Comparison of ENCODE assay signal across 12 mouse cellular contexts in the genomic region with DNA sequence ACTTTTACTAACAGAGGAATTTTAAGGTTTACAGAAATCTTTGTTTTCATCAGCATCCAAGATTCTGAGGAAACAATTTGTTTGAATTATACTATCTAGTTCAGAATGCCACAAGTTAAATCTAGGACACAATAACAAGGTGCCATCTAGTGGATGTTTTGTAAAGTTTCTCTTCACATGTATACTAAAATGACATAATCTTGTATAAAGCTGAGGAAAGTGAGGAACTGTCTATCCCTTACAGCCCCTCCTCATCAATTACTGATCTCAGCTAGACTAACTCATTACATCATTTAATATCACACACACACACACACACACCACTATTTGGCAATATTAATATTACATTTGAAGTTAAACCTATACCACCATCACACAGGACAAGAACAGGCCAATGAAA.
DNase-seq lines count a peak whose midpoint lies in the region; ATAC-seq and TF ChIP-seq lines count a peak whose summit lies in the region.
"Had no signal": no experiment of that assay in that cellular context is flagged by ENCODE, and none has a peak within 500 bp of the region (broad histone marks: within the 10 kb centered on the region; RNA-seq: fewer than 3 reads in every experiment).

No protein-coding gene starts in this region.

- H3K9ac ChIP-seq in kidney, postnatal 0 days (ENCODE audit: low read depth, low read length): no peak overlapping the region
- no peak overlapping the region for H3K9ac ChIP-seq in midbrain, embryonic 15.5 days
- H3K9ac ChIP-seq: embryonic facial prominence, embryonic 15.5 days; heart, embryonic 15.5 days; stomach, embryonic 15.5 days had no signal

- H3K9me3 ChIP-seq in kidney, postnatal 0 days (replicated peaks; ENCODE audit: low read length): no peaks in the 10 kb centered on the region
- H3K9me3 ChIP-seq in G1E (replicated peaks): no peaks in the 10 kb centered on the region
- no peaks in the 10 kb centered on the region for H3K9me3 ChIP-seq in midbrain, embryonic 15.5 days
- H3K9me3 ChIP-seq: embryonic facial prominence, embryonic 15.5 days; heart, embryonic 15.5 days; stomach, embryonic 15.5 days had no signal

- no peaks in the 10 kb centered on the region for H3K27me3 ChIP-seq in kidney, postnatal 0 days (ENCODE audit: insufficient read depth, low read length)
- no peaks in the 10 kb centered on the region for H3K27me3 ChIP-seq in G1E (ENCODE audit: insufficient read depth, low read length)
- no peaks in the 10 kb centered on the region for H3K27me3 ChIP-seq in midbrain, embryonic 15.5 days (replicated peaks)
- H3K27me3 ChIP-seq: embryonic facial prominence, embryonic 15.5 days; heart, embryonic 15.5 days; stomach, embryonic 15.5 days had no signal

- peak; percentile 74 for TF ChIP-seq CTCF in kidney, postnatal 0 days (IDR thresholded peaks at IDR 0.05; ENCODE audit: low read depth)
- TF ChIP-seq CTCF in G1E (IDR thresholded peaks at IDR 0.05; ENCODE audit: low read depth, low read length): no peak

- peak; percentile 85 for DNase-seq in kidney, postnatal 0 days (ENCODE audit: low spot score)
- DNase-seq in kidney, postnatal 36 days: no peak
- DNase-seq in G1E (ENCODE audit: low spot score) (no peak), adipocyte (ENCODE audit: low spot score) (peak; percentile 54)
- DNase-seq in layer of hippocampus, postnatal 10 days (ENCODE audit: low spot score in 2 of 2): no peak
- no peak for DNase-seq in spleen, postnatal 36 days (ENCODE audit: low spot score in 2 of 2)
- DNase-seq in kidney, postnatal 4 days: no peak
- DNase-seq: adrenal gland, adult 8-10 months had no signal

- H3K4me3 ChIP-seq in kidney, postnatal 0 days (replicated peaks; ENCODE audit: low read depth, low read length): no peak overlapping the region
- H3K4me3 ChIP-seq in G1E (ENCODE audit: low read depth, low read length): no peak overlapping the region
- H3K4me3 ChIP-seq in midbrain, embryonic 15.5 days: no peak overlapping the region
- H3K4me3 ChIP-seq: embryonic facial prominence, embryonic 15.5 days; heart, embryonic 15.5 days; stomach, embryonic 15.5 days had no signal

- no peak overlapping the region for H3K4me2 ChIP-seq in kidney, postnatal 0 days (ENCODE audit: low read length)
- H3K4me2 ChIP-seq in midbrain, embryonic 15.5 days: no peak overlapping the region
- H3K4me2 ChIP-seq: embryonic facial prominence, embryonic 15.5 days; heart, embryonic 15.5 days; stomach, embryonic 15.5 days had no signal

- H3K4me1 ChIP-seq in kidney, postnatal 0 days (replicated peaks; ENCODE audit: insufficient read depth, low read length): no peaks in the 10 kb centered on the region
- H3K4me1 ChIP-seq in G1E (ENCODE audit: insufficient read depth, low read depth, low read length): peaks cover 3% of the 10 kb centered on the region
- no peaks in the 10 kb centered on the region for H3K4me1 ChIP-seq in midbrain, embryonic 15.5 days
- H3K4me1 ChIP-seq: embryonic facial prominence, embryonic 15.5 days; stomach, embryonic 15.5 days had no signal

- no peaks in the 10 kb centered on the region for H3K36me3 ChIP-seq in kidney, postnatal 0 days (ENCODE audit: insufficient read depth, low read length)
- peaks cover 34% of the 10 kb centered on the region for H3K36me3 ChIP-seq in G1E (replicated peaks)
- H3K36me3 ChIP-seq in midbrain, embryonic 15.5 days (replicated peaks): no peaks in the 10 kb centered on the region
- H3K36me3 ChIP-seq: embryonic facial prominence, embryonic 15.5 days; heart, embryonic 15.5 days; stomach, embryonic 15.5 days had no signal

- ATAC-seq in kidney, postnatal 0 days (replicated peaks; ENCODE audit: low FRiP score, low read depth): no peak
- peak; percentile 28; the same call in 1 of the 2 replicates for ATAC-seq in G1E (ENCODE audit: extremely low read depth, insufficient number of reproducible peaks, low FRiP score, poor library complexity, severe bottlenecking)
- ATAC-seq in midbrain, embryonic 15.5 days (replicated peaks): peak; percentile 52

- no peak overlapping the region for H3K27ac ChIP-seq in kidney, postnatal 0 days
- H3K27ac ChIP-seq in midbrain, embryonic 15.5 days: no peak overlapping the region
- H3K27ac ChIP-seq: embryonic facial prominence, embryonic 15.5 days; heart, embryonic 15.5 days; stomach, embryonic 15.5 days had no signal

Comparison
In these comparisons a context has a peak if more than half of its experiments do, and no peak if none do; other contexts are left out.
1. DNase-seq: peak in kidney, postnatal 0 days (single experiment) and adipocyte (single experiment); none in kidney, postnatal 36 days (0 of 2), G1E (single experiment), layer of hippocampus, postnatal 10 days (0 of 2), spleen, postnatal 36 days (0 of 2) and kidney, postnatal 4 days (0 of 2).